Mouse (Mus musculus): ENCODE results near the gene Pmm2. TPM values are rescaled to one million over a fixed set of nuclear protein-coding genes. Genes with fewer than 3 reads are reported as not detected.

Pmm2 gene
- polyA plus RNA-seq, 1 experiment from 2014 or later = 56.4 TPM

- Histone ChIP-seq H3K4me2 (replicated peaks) (peak overlapping the region; percentile 71), H3K27ac (replicated peaks) (0 out of 2 replicates have a peak overlapping the region, but pooled peaks have one; percentile 65)
- WGBS = 6% methylated on average over 15 of the region's 15 CpGs
These were observed 32.9 kb downstream of the Pmm2 start for GRCm38 (mm10) chr16:8670041-8671035.

GRCm38 (mm10) chr16:8671551-8672349 is 34.3 kb downstream of the Pmm2 start, which contains the start of gene Carhsp1:
TSS of gene Carhsp1 (minus strand) at chr16:8672155.
- H3K4me1 ChIP-seq = peaks cover 44% of the 10 kb centered on the region
- no peaks in the 10 kb centered on the region for H3K9me3 ChIP-seq (replicated peaks)
- H3K36me3 ChIP-seq = no peaks in the 10 kb centered on the region
- H3K27me3 ChIP-seq = 0 out of 2 replicates have a peak, but pooled peaks cover 3% of the 10 kb centered on the region
- peak within 1 kb of the TSS; percentile 29 for H3K9ac ChIP-seq
- peak; percentile 92 for ATAC-seq (ENCODE audit: insufficient number of reproducible peaks, low FRiP score, low TSS enrichment, low read depth)
- H3K4me3 ChIP-seq (replicated peaks) = peak within 1 kb of the TSS; percentile 58
- H3K27ac ChIP-seq (replicated peaks) = peak within 1 kb of the TSS; percentile 65
- under 1% methylated on average over 67 of the region's 67 CpGs for WGBS
- peak within 1 kb of the TSS; percentile 71 for H3K4me2 ChIP-seq (replicated peaks)

More at GRCm38 (mm10) chr16:8670041-8671035, 32.9 kb downstream of the Pmm2 start:
- Histone ChIP-seq H3K9me3 (replicated peaks) (no peaks in the 10 kb centered on the region), H3K9ac (peak overlapping the region; percentile 9; the same call in 1 of the 2 replicates), H3K36me3 (no peaks in the 10 kb centered on the region), H3K27me3 (0 out of 2 replicates have a peak, but pooled peaks cover 3% of the 10 kb centered on the region), H3K4me1 (peaks cover 50% of the 10 kb centered on the region), H3K4me3 (replicated peaks) (peak overlapping the region; percentile 58)
- no peak for ATAC-seq (ENCODE audit: insufficient number of reproducible peaks, low FRiP score, low TSS enrichment, low read depth)

- ATAC-seq (ENCODE audit: insufficient number of reproducible peaks, low FRiP score, low TSS enrichment, low read depth) = no peak
- Histone ChIP-seq H3K9me3 (replicated peaks) (no peaks in the 10 kb centered on the region), H3K4me1 (peaks cover 42% of the 10 kb centered on the region), H3K27me3 (0 out of 2 replicates have a peak, but pooled peaks cover 3% of the 10 kb centered on the region), H3K9ac (peak overlapping the region; percentile 29), H3K4me2 (replicated peaks) (peak overlapping the region; percentile 71), H3K4me3 (replicated peaks) (peak overlapping the region; percentile 58), H3K27ac (replicated peaks) (no peak overlapping the region; the same call in 1 of the 2 replicates), H3K36me3 (no peaks in the 10 kb centered on the region)
- WGBS = 1% methylated on average over 18 of the region's 18 CpGs
These were observed 34.8 kb downstream of the Pmm2 start for GRCm38 (mm10) chr16:8672350-8672687.

GRCm38 (mm10) chr16:8672811-8673210 is 35.3 kb downstream of the Pmm2 start:
- peaks cover 37% of the 10 kb centered on the region for H3K4me1 ChIP-seq
- no peak overlapping the region for H3K4me2 ChIP-seq (replicated peaks)
- H3K27me3 ChIP-seq = 0 out of 2 replicates have a peak, but pooled peaks cover 3% of the 10 kb centered on the region
- no peak for ATAC-seq (ENCODE audit: insufficient number of reproducible peaks, low FRiP score, low TSS enrichment, low read depth)
- H3K9ac ChIP-seq = no peak overlapping the region
- H3K4me3 ChIP-seq (replicated peaks) = no peak overlapping the region
- H3K9me3 ChIP-seq (replicated peaks) = no peaks in the 10 kb centered on the region
- H3K27ac ChIP-seq (replicated peaks) = no peak overlapping the region
- no peaks in the 10 kb centered on the region for H3K36me3 ChIP-seq

- Histone ChIP-seq H3K36me3 (no peaks in the 10 kb centered on the region), H3K27me3 (0 out of 2 replicates have a peak, but pooled peaks cover 3% of the 10 kb centered on the region), H3K4me3 (replicated peaks) (no peak overlapping the region), H3K9me3 (replicated peaks) (no peaks in the 10 kb centered on the region), H3K9ac (no peak overlapping the region), H3K4me1 (peaks cover 32% of the 10 kb centered on the region), H3K27ac (replicated peaks) (no peak overlapping the region), H3K4me2 (replicated peaks) (no peak overlapping the region)
- WGBS = 62% methylated on average over 6 of the region's 6 CpGs
- no peak for ATAC-seq (ENCODE audit: insufficient number of reproducible peaks, low FRiP score, low TSS enrichment, low read depth)
These were observed 35.9 kb downstream of the Pmm2 start for GRCm38 (mm10) chr16:8673343-8673742.

GRCm38 (mm10) chr16:8674165-8674564 is 36.7 kb downstream of the Pmm2 start:
- WGBS = 5% methylated on average over 8 of the region's 8 CpGs
- no peak overlapping the region for H3K4me3 ChIP-seq (replicated peaks)
- no peak for ATAC-seq (ENCODE audit: insufficient number of reproducible peaks, low FRiP score, low TSS enrichment, low read depth)
- H3K9me3 ChIP-seq (replicated peaks) = no peaks in the 10 kb centered on the region
- H3K9ac ChIP-seq = no peak overlapping the region
- H3K4me2 ChIP-seq (replicated peaks) = no peak overlapping the region
- no peaks in the 10 kb centered on the region for H3K36me3 ChIP-seq
- H3K27me3 ChIP-seq = 0 out of 2 replicates have a peak, but pooled peaks cover 3% of the 10 kb centered on the region
- peaks cover 24% of the 10 kb centered on the region for H3K4me1 ChIP-seq
- H3K27ac ChIP-seq (replicated peaks) = no peak overlapping the region

- no peaks in the 10 kb centered on the region for H3K36me3 ChIP-seq
- peaks cover 10% of the 10 kb centered on the region for H3K4me1 ChIP-seq
- no peaks in the 10 kb centered on the region for H3K9me3 ChIP-seq (replicated peaks)
- H3K9ac ChIP-seq = no peak overlapping the region
- 0 out of 2 replicates have a peak, but pooled peaks cover 3% of the 10 kb centered on the region for H3K27me3 ChIP-seq
- no peak for ATAC-seq (ENCODE audit: insufficient number of reproducible peaks, low FRiP score, low TSS enrichment, low read depth)
- no peak overlapping the region for H3K4me3 ChIP-seq (replicated peaks)
- WGBS = 77% methylated on average over 8 of the region's 8 CpGs
- no peak overlapping the region for H3K27ac ChIP-seq (replicated peaks)
- H3K4me2 ChIP-seq (replicated peaks) = no peak overlapping the region
These were observed 38.1 kb downstream of the Pmm2 start for GRCm38 (mm10) chr16:8675559-8675958.

- no peak overlapping the region for H3K27ac ChIP-seq (replicated peaks)
- ATAC-seq (ENCODE audit: insufficient number of reproducible peaks, low FRiP score, low TSS enrichment, low read depth) = no peak
- no peaks in the 10 kb centered on the region for H3K36me3 ChIP-seq
- no peak overlapping the region for H3K4me3 ChIP-seq (replicated peaks)
- peaks cover 3% of the 10 kb centered on the region; the same call in 1 of the 2 replicates for H3K4me1 ChIP-seq
- H3K4me2 ChIP-seq (replicated peaks) = no peak overlapping the region
- no peak overlapping the region for H3K9ac ChIP-seq
- H3K9me3 ChIP-seq (replicated peaks) = no peaks in the 10 kb centered on the region
- WGBS = 73% methylated on average over 2 of the region's 2 CpGs
- 0 out of 2 replicates have a peak, but pooled peaks cover 3% of the 10 kb centered on the region for H3K27me3 ChIP-seq
These were observed 38.8 kb downstream of the Pmm2 start for GRCm38 (mm10) chr16:8676228-8676627.

- ATAC-seq (ENCODE audit: insufficient number of reproducible peaks, low FRiP score, low TSS enrichment, low read depth) = no peak
- H3K4me3 ChIP-seq (replicated peaks) = no peak overlapping the region
- 0 out of 2 replicates have a peak, but pooled peaks cover 3% of the 10 kb centered on the region for H3K27me3 ChIP-seq
- H3K9ac ChIP-seq = no peak overlapping the region
- H3K27ac ChIP-seq (replicated peaks) = no peak overlapping the region
- no peaks in the 10 kb centered on the region for H3K4me1 ChIP-seq
- H3K4me2 ChIP-seq (replicated peaks) = no peak overlapping the region
- WGBS = 53% methylated on average over 4 of the region's 4 CpGs
- no peaks in the 10 kb centered on the region for H3K9me3 ChIP-seq (replicated peaks)
- no peaks in the 10 kb centered on the region for H3K36me3 ChIP-seq
These were observed 39.3 kb downstream of the Pmm2 start for GRCm38 (mm10) chr16:8676800-8677199.

GRCm38 (mm10) chr16:8678035-8678434 is 40.6 kb downstream of the Pmm2 start:
- ATAC-seq (ENCODE audit: insufficient number of reproducible peaks, low FRiP score, low TSS enrichment, low read depth) = no peak
- WGBS = 45% methylated on average over 5 of the region's 5 CpGs
- Histone ChIP-seq H3K9me3 (replicated peaks) (no peaks in the 10 kb centered on the region), H3K9ac (no peak overlapping the region), H3K4me1 (no peaks in the 10 kb centered on the region), H3K27ac (replicated peaks) (no peak overlapping the region), H3K36me3 (no peaks in the 10 kb centered on the region), H3K27me3 (0 out of 2 replicates have a peak, but pooled peaks cover 3% of the 10 kb centered on the region), H3K4me2 (replicated peaks) (no peak overlapping the region), H3K4me3 (replicated peaks) (no peak overlapping the region)

- 0 out of 2 replicates have a peak, but pooled peaks cover 3% of the 10 kb centered on the region for H3K27me3 ChIP-seq
- H3K4me1 ChIP-seq = no peaks in the 10 kb centered on the region
- WGBS = 74% methylated on average over 4 of the region's 4 CpGs
- H3K36me3 ChIP-seq = no peaks in the 10 kb centered on the region
- H3K4me2 ChIP-seq (replicated peaks) = no peak overlapping the region
- no peak for ATAC-seq (ENCODE audit: insufficient number of reproducible peaks, low FRiP score, low TSS enrichment, low read depth)
- H3K4me3 ChIP-seq (replicated peaks) = no peak overlapping the region
- H3K9ac ChIP-seq = no peak overlapping the region
- no peak overlapping the region for H3K27ac ChIP-seq (replicated peaks)
- H3K9me3 ChIP-seq (replicated peaks) = no peaks in the 10 kb centered on the region
These were observed 41.2 kb downstream of the Pmm2 start for GRCm38 (mm10) chr16:8678676-8679075.

Measured in embryonic facial prominence, embryonic 15.5 days (tissue).